17 mouse cellular contexts compared by ENCODE assay signal in the genomic region with DNA sequence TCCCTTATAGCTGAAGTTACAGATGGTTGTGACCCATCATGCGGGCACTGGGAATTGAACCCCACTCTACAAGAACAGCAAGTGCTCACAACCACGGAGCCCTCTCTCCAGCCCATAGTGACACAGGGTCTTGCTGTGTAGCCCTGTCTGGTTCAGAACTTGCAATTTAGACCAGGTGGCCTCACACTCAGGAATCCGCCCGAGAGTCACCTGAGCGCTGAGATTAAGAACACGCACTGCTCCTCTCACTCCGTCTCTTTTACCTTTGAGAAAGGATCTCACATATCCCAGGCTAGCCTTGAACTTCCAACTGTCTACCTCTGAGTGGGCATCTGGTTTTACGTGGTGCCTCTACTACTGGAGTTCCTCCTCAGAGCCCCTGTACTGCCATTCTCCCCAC.
"Had no signal": no experiment of that assay in that cellular context is flagged by ENCODE, and none has a peak within 500 bp of the region (broad histone marks: within the 10 kb centered on the region; RNA-seq: fewer than 3 reads in every experiment).

No protein-coding gene starts in this region.

- H3K9ac ChIP-seq: kidney, embryonic 15.5 days; limb, embryonic 12.5 days; limb, embryonic 15.5 days; liver, embryonic 14.5 days; liver, postnatal 0 days; midbrain, embryonic 13.5 days had no signal

- H3K27ac ChIP-seq: limb, embryonic 12.5 days; liver, embryonic 14.5 days; macrophage; midbrain, embryonic 13.5 days had no signal

- H3K36me3 ChIP-seq: limb, embryonic 15.5 days had no signal

- DNase-seq: kidney, adult 11 months; kidney, adult 8-10 months; kidney, postnatal 10 days; kidney, postnatal 36 days; left cerebral cortex, postnatal 4 days; liver, postnatal 0 days; lung, postnatal 14 days; thymus, adult 18-20 months; thymus, postnatal 36 days had no signal

- H3K4me3 ChIP-seq: kidney, embryonic 15.5 days; limb, embryonic 12.5 days; limb, embryonic 15.5 days; midbrain, embryonic 13.5 days had no signal

- H3K4me2 ChIP-seq: kidney, embryonic 15.5 days; limb, embryonic 12.5 days; limb, embryonic 15.5 days; liver, embryonic 11.5 days; midbrain, embryonic 13.5 days had no signal

- ATAC-seq: inflammation-experienced regulatory T-cells, adult 6 months; liver, postnatal 0 days; midbrain, embryonic 13.5 days had no signal

- H3K27me3 ChIP-seq: kidney, embryonic 15.5 days; limb, embryonic 12.5 days; limb, embryonic 15.5 days; midbrain, embryonic 13.5 days had no signal

- H3K9me3 ChIP-seq: kidney, embryonic 15.5 days; limb, embryonic 12.5 days; limb, embryonic 15.5 days had no signal
